Mouse (Mus musculus) gastrocnemius, postnatal 14 days (tissue): Measurements from ENCODE around the gene Grip1. TPM values are rescaled to one million over a fixed set of nuclear protein-coding genes. Genes with fewer than 3 reads are reported as not detected.

Experiments
- DNase-seq: peaks from one replicate; pipeline ENCODE4 v3.0.0; 2021; ENCODE audit warnings: mixed read lengths
- intact Hi-C: fragments of 180-260 bp; cut with DNase I; formaldehyde crosslinking; loops from one replicate; pipeline ENCODE4 v1.15.1; 2025; ENCODE audit warnings: low total_unique reads
- long read RNA-seq, 2 experiments: library from polyadenylated mRNA; stranded (forward); transcript quantifications; one replicate each; pipeline ENCODE4 v2.0.0; 2021
- total RNA-seq, 2 experiments: library from RNA; stranded (reverse); gene quantifications; 2 replicates each; pipeline ENCODE4 v1.2.3; 2021

The Grip1 gene
- under 1 TPM; 0.24 to 0.35 TPM for total RNA-seq
- long read RNA-seq, experiment 1, partial matches to known transcripts = 1 of 1 reads
- long read RNA-seq, experiment 1, other reads (novel, unspliced or antisense) = 0 of 1 reads
- long read RNA-seq, experiment 2 = 0 reads

- peak; percentile 12 for DNase-seq
- intact Hi-C loops = no loop called here
Measured at GRCm38 (mm10) chr10:119453431-119454105, at the start of gene Grip1. Gene Grip1, plus strand, starts transcription at chr10:119453830.

- intact Hi-C loops = no loop called here
- no peak for DNase-seq
Measured at GRCm38 (mm10) chr10:119405103-119405502, 48.5 kb upstream of the Grip1 start.

- intact Hi-C loops = no loop called here
- no peak for DNase-seq
Measured at GRCm38 (mm10) chr10:119405612-119406011, 48.0 kb upstream of the Grip1 start.

DNA sequence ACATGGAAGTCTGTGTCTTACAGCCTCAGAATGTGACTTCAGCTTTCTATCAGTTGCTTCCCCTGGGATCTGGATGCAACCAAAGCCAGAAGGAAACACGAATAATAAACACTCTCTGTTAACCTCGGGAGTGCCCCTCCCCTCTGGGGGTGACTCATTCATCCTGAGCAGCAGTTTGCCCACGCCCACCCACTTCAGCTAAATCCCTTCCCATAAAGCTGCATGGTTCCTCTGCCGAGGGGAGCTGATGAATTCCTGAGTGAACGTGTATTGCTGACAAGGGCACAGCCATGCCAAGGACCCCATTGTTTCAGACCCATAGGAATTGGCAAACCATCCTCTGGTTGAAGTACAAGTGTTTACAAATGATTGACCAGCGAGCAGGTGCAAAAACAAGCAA lies 45.3 kb upstream of the Grip1 start:
- intact Hi-C loops = no loop called here
- peak; percentile 8 for DNase-seq

DNA sequence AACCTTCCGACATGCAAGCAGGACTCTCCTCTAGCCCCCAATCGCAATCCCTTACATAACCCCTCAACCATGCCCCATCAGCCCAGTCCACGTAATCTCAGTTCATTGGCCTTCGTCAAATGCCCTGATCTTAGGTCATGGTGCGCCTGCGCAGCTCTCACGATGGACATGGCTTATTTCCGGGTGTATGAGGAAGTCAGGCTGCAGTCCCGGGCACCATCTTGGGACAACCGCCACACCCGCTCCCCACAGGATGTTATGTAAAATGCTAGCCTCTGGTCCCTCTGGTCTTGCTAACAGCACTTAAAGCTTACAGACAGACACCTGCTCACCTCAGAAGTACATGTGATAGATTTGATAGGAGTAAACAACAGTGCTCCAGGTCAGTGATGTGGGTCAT lies 40.4 kb upstream of the Grip1 start:
- intact Hi-C loops = no loop called here
- DNase-seq = no peak

DNA sequence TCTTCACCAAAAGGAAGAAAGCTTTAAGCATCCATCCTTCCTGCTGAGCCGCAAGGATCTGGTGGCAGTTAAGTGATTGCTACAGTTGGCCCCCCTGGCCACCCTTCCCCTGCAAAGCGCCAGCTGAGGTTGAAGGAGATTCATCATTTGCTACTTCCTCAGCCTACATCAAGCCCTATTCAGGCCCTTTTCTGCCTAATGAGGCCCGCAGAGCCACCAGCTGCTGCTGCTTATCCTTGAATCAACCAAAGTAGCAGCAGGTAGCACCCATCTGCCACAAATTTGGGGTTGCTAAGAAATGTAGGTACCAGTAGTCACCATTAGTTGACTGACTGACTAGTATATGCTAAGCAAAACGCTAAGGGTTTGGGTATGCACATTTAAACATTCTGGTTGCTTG lies 38.5 kb upstream of the Grip1 start:
- intact Hi-C loops = no loop called here
- no peak for DNase-seq

GRCm38 (mm10) chr10:119421418-119421817 lies 32.2 kb upstream of the Grip1 start:
- no peak for DNase-seq
- intact Hi-C loops = no loop called here

- DNase-seq = no peak
- intact Hi-C loops = no loop called here
Measured at GRCm38 (mm10) chr10:119423821-119424534, 29.7 kb upstream of the Grip1 start.

- no peak for DNase-seq
- intact Hi-C loops = no loop called here
Measured at GRCm38 (mm10) chr10:119427653-119428052, 26.0 kb upstream of the Grip1 start.

DNA sequence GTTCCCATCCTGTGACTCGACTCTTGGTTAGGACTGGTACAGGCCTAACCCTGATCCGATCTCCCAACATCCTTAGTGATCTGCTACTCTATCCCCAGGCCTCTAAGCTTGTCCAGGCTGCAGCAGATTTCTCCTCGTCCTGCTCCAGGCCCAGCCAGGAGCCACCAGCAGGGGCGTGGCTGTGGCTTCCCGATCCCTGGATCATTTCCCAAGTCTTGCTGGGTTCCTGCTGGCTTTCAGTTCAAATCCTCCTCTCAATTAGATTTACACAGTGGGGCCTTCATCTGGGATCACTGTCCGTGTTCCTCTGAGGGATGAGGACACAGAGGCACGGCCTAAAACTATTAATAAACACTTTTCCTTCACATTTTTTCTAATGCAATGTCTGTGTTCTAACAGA lies 25.5 kb upstream of the Grip1 start:
- DNase-seq = no peak
- intact Hi-C loops = no loop called here

GRCm38 (mm10) chr10:119430240-119430639 lies 23.4 kb upstream of the Grip1 start:
- intact Hi-C loops = no loop called here

DNA sequence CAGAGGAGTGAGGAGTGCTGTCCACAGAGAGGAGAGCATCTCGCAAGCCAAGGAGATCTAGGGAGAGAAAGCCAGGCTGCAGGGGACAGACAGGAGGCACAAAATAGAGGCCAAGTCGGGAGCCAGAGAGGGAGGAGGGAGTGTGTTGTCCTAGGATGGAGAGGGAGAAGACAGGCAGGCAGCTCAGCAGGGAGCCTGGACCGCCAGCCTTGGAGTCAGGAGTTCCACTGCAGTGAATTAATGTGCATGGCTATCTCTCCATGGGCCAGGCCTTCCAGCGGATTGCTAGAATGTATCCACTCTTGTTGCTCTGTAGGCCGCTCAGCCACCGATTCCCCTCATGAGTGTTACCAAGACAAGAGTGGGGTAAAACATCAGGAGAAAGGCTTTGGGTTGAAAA lies 21.8 kb upstream of the Grip1 start:
- DNase-seq = no peak
- intact Hi-C loops = no loop called here

More at GRCm38 (mm10) chr10:119430240-119430639, 23.4 kb upstream of the Grip1 start:
- no peak for DNase-seq

GRCm38 (mm10) chr10:119435818-119436217 lies 17.8 kb upstream of the Grip1 start:
- intact Hi-C loops = no loop called here

GRCm38 (mm10) chr10:119437319-119437718 lies 16.3 kb upstream of the Grip1 start:
- DNase-seq = no peak
- intact Hi-C loops = no loop called here

More at GRCm38 (mm10) chr10:119435818-119436217, 17.8 kb upstream of the Grip1 start:
- no peak for DNase-seq

DNA sequence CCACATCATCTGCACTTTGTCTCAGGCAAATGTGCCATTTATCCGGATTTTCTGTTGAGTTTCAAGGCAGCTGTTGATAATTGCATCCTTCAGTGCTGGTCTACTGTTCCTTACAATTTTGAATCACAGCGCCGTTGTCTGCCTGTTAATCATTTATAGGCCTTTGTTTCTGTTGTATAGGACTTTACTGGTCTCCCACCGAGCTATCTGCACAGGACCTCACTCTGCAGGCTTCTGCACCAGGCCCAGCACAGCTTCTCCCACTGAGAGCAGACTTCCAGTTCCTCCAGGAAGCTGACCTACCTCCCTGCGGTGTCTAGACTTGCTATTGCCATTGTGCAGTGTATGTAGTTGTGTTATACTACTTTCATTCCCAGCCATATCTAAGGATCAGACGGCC lies 11.9 kb upstream of the Grip1 start:
- no peak for DNase-seq
- intact Hi-C loops = no loop called here

- intact Hi-C loops = no loop called here
- DNase-seq = no peak
Measured at GRCm38 (mm10) chr10:119447392-119447914, 6.2 kb upstream of the Grip1 start.

- intact Hi-C loops = no loop called here
Measured at GRCm38 (mm10) chr10:119447930-119448329, 5.7 kb upstream of the Grip1 start.

GRCm38 (mm10) chr10:119452698-119453097 lies 932 bp upstream of the Grip1 start:
- intact Hi-C loops = no loop called here
- DNase-seq = no peak

More at GRCm38 (mm10) chr10:119447930-119448329, 5.7 kb upstream of the Grip1 start:
- no peak for DNase-seq

DNA sequence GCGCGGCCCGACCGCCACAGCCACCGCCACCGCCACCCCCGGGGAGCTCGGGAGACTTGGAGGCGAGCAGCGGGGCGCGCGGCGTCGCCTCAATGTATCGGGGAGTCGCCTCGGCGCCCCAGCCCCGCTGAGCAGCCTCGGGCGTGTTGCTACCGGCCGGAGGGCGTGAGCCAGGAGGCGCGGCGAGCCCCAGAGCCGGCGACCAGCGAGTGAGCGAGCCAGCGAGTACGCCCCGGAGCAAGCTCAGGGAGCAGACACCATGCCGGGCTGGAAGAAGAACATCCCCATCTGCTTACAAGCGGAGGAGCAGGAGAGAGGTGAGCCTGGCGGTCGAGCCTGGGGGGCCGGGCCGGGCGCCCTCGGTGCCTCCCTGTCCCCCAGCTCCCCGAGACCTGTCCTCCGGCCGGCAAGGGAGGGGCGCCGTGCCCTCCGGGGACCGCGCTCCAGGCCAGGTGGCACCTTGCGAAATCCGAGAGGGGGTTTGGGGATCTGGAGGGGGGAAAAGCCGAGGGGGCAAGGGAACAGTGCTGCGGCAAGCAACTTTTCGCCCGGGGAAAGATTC lies 557 bp downstream of the Grip1 start:
- intact Hi-C loops = no loop called here
- peak; percentile 28 for DNase-seq
